ENCODE assay signal across 9 mouse cellular contexts in the genomic region with DNA sequence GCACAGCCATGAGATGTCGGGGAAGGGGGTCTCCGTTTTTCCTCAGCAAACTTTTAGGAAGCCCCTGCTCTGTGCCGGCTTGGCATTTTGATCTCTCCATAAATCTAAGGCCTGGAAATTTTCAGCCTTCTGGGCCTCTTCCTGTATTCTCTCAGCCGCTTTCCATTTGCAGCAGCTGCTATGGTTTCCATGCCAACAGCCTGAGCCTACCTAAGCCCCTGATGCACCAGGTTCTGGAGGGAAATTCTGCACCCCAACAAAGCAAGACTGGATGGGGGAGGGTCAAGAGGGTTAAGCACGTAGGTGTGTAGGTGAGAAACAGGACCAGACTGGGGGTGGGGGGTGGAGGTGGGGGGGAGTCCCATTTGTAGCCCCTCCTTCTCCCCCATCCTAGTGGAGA.
A peak's percentile ranks its signal among the peaks of the same experiment; 100 is the strongest.
DNase-seq lines count a peak whose midpoint lies in the region; ATAC-seq lines count a peak whose summit lies in the region.
"Had no signal": no experiment of that assay in that cellular context is flagged by ENCODE, and none has a peak within 500 bp of the region (broad histone marks: within the 10 kb centered on the region; RNA-seq: fewer than 3 reads in every experiment).

No protein-coding gene starts in this region.

- H3K9me3 ChIP-seq in embryonic facial prominence, embryonic 13.5 days, result no peaks in the 10 kb centered on the region
- no peaks in the 10 kb centered on the region for H3K9me3 ChIP-seq in hindbrain, embryonic 14.5 days (ENCODE audit: control insufficient read depth, low read length)
- no peaks in the 10 kb centered on the region for H3K9me3 ChIP-seq in neural tube, embryonic 11.5 days (ENCODE audit: control insufficient read depth, low read length)

- H3K4me1 ChIP-seq in embryonic facial prominence, embryonic 13.5 days, result peaks cover 11% of the 10 kb centered on the region
- H3K4me1 ChIP-seq in hindbrain, embryonic 14.5 days (replicated peaks; ENCODE audit: control insufficient read depth, insufficient read depth, low read length), result peaks cover 11% of the 10 kb centered on the region; the same call in 1 of the 2 replicates
- H3K4me1 ChIP-seq in neural tube, embryonic 11.5 days (ENCODE audit: control insufficient read depth, insufficient read depth, low read length), result peaks cover 7% of the 10 kb centered on the region

- no peak overlapping the region for H3K4me2 ChIP-seq in embryonic facial prominence, embryonic 13.5 days
- H3K4me2 ChIP-seq in hindbrain, embryonic 14.5 days (replicated peaks), result no peak overlapping the region
- H3K4me2 ChIP-seq in neural tube, embryonic 11.5 days (ENCODE audit: low read depth), result no peak overlapping the region

- H3K4me3 ChIP-seq in embryonic facial prominence, embryonic 13.5 days, result no peak overlapping the region
- H3K4me3 ChIP-seq in hindbrain, embryonic 14.5 days (replicated peaks; ENCODE audit: low read length), result no peak overlapping the region
- no peak overlapping the region for H3K4me3 ChIP-seq in neural tube, embryonic 11.5 days (ENCODE audit: low read depth, low read length)

- no peak overlapping the region for H3K9ac ChIP-seq in embryonic facial prominence, embryonic 13.5 days
- no peak overlapping the region for H3K9ac ChIP-seq in hindbrain, embryonic 14.5 days
- H3K9ac ChIP-seq in neural tube, embryonic 11.5 days (ENCODE audit: low read length), result no peak overlapping the region

- no peaks in the 10 kb centered on the region for H3K36me3 ChIP-seq in embryonic facial prominence, embryonic 13.5 days
- no peaks in the 10 kb centered on the region for H3K36me3 ChIP-seq in hindbrain, embryonic 14.5 days (replicated peaks; ENCODE audit: control insufficient read depth, insufficient read depth)
- H3K36me3 ChIP-seq in neural tube, embryonic 11.5 days (ENCODE audit: control insufficient read depth, insufficient read depth, low read length), result no peaks in the 10 kb centered on the region

- peak; percentile 80; the same call in 1 of the 2 replicates for ATAC-seq in embryonic facial prominence, embryonic 13.5 days (ENCODE audit: insufficient number of reproducible peaks, insufficient read depth, low FRiP score, low TSS enrichment, low read depth)
- peak; percentile 85 for ATAC-seq in hindbrain, embryonic 14.5 days (ENCODE audit: low FRiP score)
- peak; percentile 77 for ATAC-seq in neural tube, embryonic 11.5 days (ENCODE audit: insufficient read depth, low FRiP score, low TSS enrichment)
- ATAC-seq: lung, postnatal 0 days had no signal

- H3K27ac ChIP-seq in embryonic facial prominence, embryonic 13.5 days, result peak overlapping the region; percentile 84
- H3K27ac ChIP-seq in hindbrain, embryonic 14.5 days, result peak overlapping the region; percentile 64
- peak overlapping the region; percentile 53 for H3K27ac ChIP-seq in neural tube, embryonic 11.5 days (ENCODE audit: low read depth, low read length)

- DNase-seq in layer of hippocampus, adult 8-10 months (ENCODE audit: low spot score in 2 of 2), result peak; percentile 11 to 25
- no peak for DNase-seq in layer of hippocampus, postnatal 14 days (ENCODE audit: low spot score in 2 of 2)
- DNase-seq in hindbrain, embryonic 14.5 days (ENCODE audit: low spot score), result peak; percentile 45
- peak; percentile 48 for DNase-seq in neural tube, embryonic 11.5 days (ENCODE audit: low spot score)
- no peak for DNase-seq in adrenal gland, postnatal 10 days
- DNase-seq in cerebellum, adult 8-10 months, result no peak
- no peak for DNase-seq in cerebellum, adult 9-10 months

- WGBS in embryonic facial prominence, embryonic 13.5 days, result 9% methylated on average over 5 of the region's 5 CpGs
- WGBS in hindbrain, embryonic 14.5 days, result 25% methylated on average over 5 of the region's 5 CpGs
- WGBS in neural tube, embryonic 11.5 days, result 12% methylated on average over 5 of the region's 5 CpGs

- H3K27me3 ChIP-seq in embryonic facial prominence, embryonic 13.5 days, result no peaks in the 10 kb centered on the region
- no peaks in the 10 kb centered on the region for H3K27me3 ChIP-seq in hindbrain, embryonic 14.5 days (ENCODE audit: control insufficient read depth, insufficient read depth, low read length)
- H3K27me3 ChIP-seq in neural tube, embryonic 11.5 days (ENCODE audit: control insufficient read depth, insufficient read depth, low read length), result no peaks in the 10 kb centered on the region

Comparison
In these comparisons a context has a peak if more than half of its experiments do, and no peak if none do; other contexts are left out.
1. DNase-seq: peak in layer of hippocampus, adult 8-10 months (2 of 2), hindbrain, embryonic 14.5 days (single experiment) and neural tube, embryonic 11.5 days (single experiment); none in layer of hippocampus, postnatal 14 days (0 of 2), adrenal gland, postnatal 10 days (single experiment), cerebellum, adult 8-10 months (single experiment) and cerebellum, adult 9-10 months (single experiment).
2. Peak in every context shown above with its lines, with median percentiles within 50 percentile points of each other: ATAC-seq and H3K27ac ChIP-seq.